Mouse (Mus musculus): ENCODE measurements around the gene Coq10a. TPM values are rescaled to one million over a fixed set of nuclear protein-coding genes. Genes with fewer than 3 reads are reported as not detected.
A peak's percentile ranks its signal among the peaks of the same experiment; 100 is the strongest.

Coq10a gene
- polyA plus RNA-seq, 1 experiment from 2014 or later = 19.4 TPM

- peak within 1 kb of the TSS; percentile 90 for H3K4me3 ChIP-seq (replicated peaks)
- peak within 1 kb of the TSS; percentile 98 for H3K27ac ChIP-seq (replicated peaks)
- H3K36me3 ChIP-seq = peaks cover 54% of the 10 kb centered on the region
- peak; percentile 93 for ATAC-seq (ENCODE audit: insufficient number of reproducible peaks, low FRiP score, low TSS enrichment, low read depth)
- H3K4me1 ChIP-seq = peaks cover 18% of the 10 kb centered on the region
- H3K9ac ChIP-seq = peak within 1 kb of the TSS; percentile 99
- no peaks in the 10 kb centered on the region for H3K9me3 ChIP-seq (replicated peaks)
- H3K27me3 ChIP-seq = no peaks in the 10 kb centered on the region
- under 1% methylated on average over 40 of the region's 40 CpGs for WGBS
- H3K4me2 ChIP-seq (replicated peaks) = peak within 1 kb of the TSS; percentile 75
Measured at GRCm38 (mm10) chr10:128322141-128323108, 46.4 kb downstream of the Coq10a start, which contains the start of gene Cnpy2. Gene Cnpy2, plus strand, starts transcription at chr10:128322459.

- Histone ChIP-seq H3K27me3 (no peaks in the 10 kb centered on the region), H3K27ac (replicated peaks) (peak overlapping the region; percentile 98), H3K4me1 (peaks cover 18% of the 10 kb centered on the region), H3K9me3 (replicated peaks) (no peaks in the 10 kb centered on the region), H3K4me2 (replicated peaks) (peak overlapping the region; percentile 75), H3K4me3 (replicated peaks) (peak overlapping the region; percentile 90), H3K36me3 (peaks cover 52% of the 10 kb centered on the region), H3K9ac (no peak overlapping the region)
- no peak for ATAC-seq (ENCODE audit: insufficient number of reproducible peaks, low FRiP score, low TSS enrichment, low read depth)
- WGBS = 54% methylated on average over 12 of the region's 12 CpGs
Measured at GRCm38 (mm10) chr10:128321641-128322040, 47.2 kb downstream of the Coq10a start.

- Histone ChIP-seq H3K4me3 (replicated peaks) (no peak overlapping the region), H3K36me3 (peaks cover 86% of the 10 kb centered on the region), H3K9me3 (replicated peaks) (no peaks in the 10 kb centered on the region), H3K4me1 (no peaks in the 10 kb centered on the region), H3K27me3 (no peaks in the 10 kb centered on the region), H3K27ac (replicated peaks) (no peak overlapping the region), H3K9ac (no peak overlapping the region), H3K4me2 (replicated peaks) (no peak overlapping the region)
- no peak for ATAC-seq (ENCODE audit: insufficient number of reproducible peaks, low FRiP score, low TSS enrichment, low read depth)
- 96% methylated on average over 8 of the region's 8 CpGs for WGBS
Measured at GRCm38 (mm10) chr10:128315578-128315977, 53.2 kb downstream of the Coq10a start.

Small RNA genes lying within 50 kb of the gene (microRNA-seq; reads per million reads assigned to microRNA genes)
- not detected for gene Gm25361 (ENCODE audit: borderline number of aligned reads)
- not detected for gene Gm26308 (ENCODE audit: borderline number of aligned reads)
- not detected for gene Mir6914 (ENCODE audit: borderline number of aligned reads)
- 1.7 reads per million, percentile 3 among the genes with 10 or more reads in this experiment for gene Mir6915 (ENCODE audit: borderline number of aligned reads)

Other genes starting within 250 kb of the Coq10a start
- 40.1 and 41.6 TPM in 2 replicates for gene Rbms2, start 188.7 kb downstream of the Coq10a start, polyA plus RNA-seq (2015; fragmentation: Nextera tagmentation; extraction: Ambion mirVana)
- gene Gls2, start 174.5 kb downstream of the Coq10a start, polyA plus RNA-seq (2015; fragmentation: Nextera tagmentation; extraction: Ambion mirVana) = 2.0 and 2.5 TPM in 2 replicates
- 30.8 TPM in 2 replicates for gene Spryd4, start 157.2 kb downstream of the Coq10a start, polyA plus RNA-seq (2015; fragmentation: Nextera tagmentation; extraction: Ambion mirVana)
- gene Mip, start 143.2 kb downstream of the Coq10a start, polyA plus RNA-seq (2015; fragmentation: Nextera tagmentation; extraction: Ambion mirVana) = 0.23 and 0.28 TPM in 2 replicates
- gene Timeless, start 136.9 kb downstream of the Coq10a start, polyA plus RNA-seq (2015; fragmentation: Nextera tagmentation; extraction: Ambion mirVana) = 43.8 and 48.1 TPM in 2 replicates
- gene Apon, start 114.9 kb downstream of the Coq10a start, polyA plus RNA-seq (2015; fragmentation: Nextera tagmentation; extraction: Ambion mirVana) = 0.27 TPM in 1 of 2 replicates, not detected in the other
- not detected in 2 replicates for gene Apof, start 100.3 kb downstream of the Coq10a start, polyA plus RNA-seq (2015; fragmentation: Nextera tagmentation; extraction: Ambion mirVana)
- gene Stat2, start 98.4 kb downstream of the Coq10a start, polyA plus RNA-seq (2015; fragmentation: Nextera tagmentation; extraction: Ambion mirVana) = 15.0 and 17.0 TPM in 2 replicates
- gene Il23a, start 70.2 kb downstream of the Coq10a start, polyA plus RNA-seq (2015; fragmentation: Nextera tagmentation; extraction: Ambion mirVana) = 0.35 TPM in 1 of 2 replicates, not detected in the other
- 27.6 and 32.0 TPM in 2 replicates for gene Pan2, start 65.7 kb downstream of the Coq10a start, polyA plus RNA-seq (2015; fragmentation: Nextera tagmentation; extraction: Ambion mirVana)
- 319 and 363 TPM in 2 replicates for gene Cnpy2, start 46.5 kb downstream of the Coq10a start, polyA plus RNA-seq (2015; fragmentation: Nextera tagmentation; extraction: Ambion mirVana)
- gene Cs, start 31.3 kb downstream of the Coq10a start, polyA plus RNA-seq (2015; fragmentation: Nextera tagmentation; extraction: Ambion mirVana) = 164 and 180 TPM in 2 replicates
- 11.0 and 12.1 TPM in 2 replicates for gene Ankrd52, start 8.1 kb upstream of the Coq10a start, polyA plus RNA-seq (2015; fragmentation: Nextera tagmentation; extraction: Ambion mirVana)
- 0.13 TPM in 1 of 2 replicates, not detected in the other for gene Slc39a5, start 32.2 kb upstream of the Coq10a start, polyA plus RNA-seq (2015; fragmentation: Nextera tagmentation; extraction: Ambion mirVana)
- gene Nabp2, start 42.5 kb upstream of the Coq10a start, polyA plus RNA-seq (2015; fragmentation: Nextera tagmentation; extraction: Ambion mirVana) = 66.2 and 75.7 TPM in 2 replicates
- 44.0 and 45.0 TPM in 2 replicates for gene Rnf41, start 42.7 kb upstream of the Coq10a start, polyA plus RNA-seq (2015; fragmentation: Nextera tagmentation; extraction: Ambion mirVana)
- 85.2 and 93.6 TPM in 2 replicates for gene Smarcc2, start 90.3 kb upstream of the Coq10a start, polyA plus RNA-seq (2015; fragmentation: Nextera tagmentation; extraction: Ambion mirVana)
- 1,219 and 1,296 TPM in 2 replicates for gene Myl6, start 125.1 kb upstream of the Coq10a start, polyA plus RNA-seq (2015; fragmentation: Nextera tagmentation; extraction: Ambion mirVana)
- gene Myl6b, start 129.7 kb upstream of the Coq10a start, polyA plus RNA-seq (2015; fragmentation: Nextera tagmentation; extraction: Ambion mirVana) = 5.0 and 6.9 TPM in 2 replicates
- 43.3 and 44.0 TPM in 2 replicates for gene Esyt1, start 156.9 kb upstream of the Coq10a start, polyA plus RNA-seq (2015; fragmentation: Nextera tagmentation; extraction: Ambion mirVana)
- gene Zc3h10, start 178.8 kb upstream of the Coq10a start, polyA plus RNA-seq (2015; fragmentation: Nextera tagmentation; extraction: Ambion mirVana) = 15.8 and 16.0 TPM in 2 replicates
- gene Rpl41, start 180.3 kb upstream of the Coq10a start, polyA plus RNA-seq (2015; fragmentation: Nextera tagmentation; extraction: Ambion mirVana) = 4,202 and 4,259 TPM in 2 replicates
- gene Pa2g4, start 197.0 kb upstream of the Coq10a start, polyA plus RNA-seq (2015; fragmentation: Nextera tagmentation; extraction: Ambion mirVana) = 186 and 189 TPM in 2 replicates
- gene Erbb3, start 220.7 kb upstream of the Coq10a start, polyA plus RNA-seq (2015; fragmentation: Nextera tagmentation; extraction: Ambion mirVana) = 23.9 and 25.8 TPM in 2 replicates